Mouse (Mus musculus) brain, embryonic 14.5 days (tissue): ENCODE results near the gene Hbp1.

Experiments used
- CTCF ChIP-seq: fragments of 200-500 bp; IDR thresholded peaks from 2 replicates; pipeline ENCODE4 v1.5.1; 2012; ENCODE audit warnings: inconsistent platforms, mild to moderate bottlenecking, moderate library complexity, borderline replicate concordance; ENCODE audit not compliant: insufficient read depth, insufficient read length; ENCODE audit errors: extremely low read depth
- POLR2A ChIP-seq: fragments of 200-500 bp; IDR thresholded peaks from 2 replicates; pipeline ENCODE4 v1.6.1; 2012; ENCODE audit warnings: mild to moderate bottlenecking, inconsistent platforms, borderline replicate concordance; ENCODE audit not compliant: poor library complexity, insufficient read depth, insufficient read length, severe bottlenecking; ENCODE audit errors: extremely low read depth

- no peak for TF ChIP-seq POLR2A
- no peak for TF ChIP-seq CTCF
These were observed 18.5 kb downstream of the Hbp1 start for GRCm38 (mm10) chr12:31931818-31932217.
